Mouse (Mus musculus): ENCODE data around the gene Gm5269. TPM values are rescaled to one million over a fixed set of nuclear protein-coding genes. Genes with fewer than 3 reads are reported as not detected.
A peak's percentile ranks its signal among the peaks of the same experiment; 100 is the strongest.

Gm5269 gene
- total RNA-seq (2021), result not detected
- long read RNA-seq, result 0 reads

- DNase-seq (ENCODE audit: low spot score in 2 of 2), result no peak
Observed at GRCm38 (mm10) chr1:45890173-45890572, at the start of gene Gm5269. Gene Gm5269, minus strand, starts transcription at chr1:45890273.

GRCm38 (mm10) chr1:45931127-45931526 is 41.1 kb upstream of the Gm5269 start:
- no peak for DNase-seq (ENCODE audit: low spot score in 2 of 2)

- no peak for DNase-seq (ENCODE audit: low spot score in 2 of 2)
Observed at GRCm38 (mm10) chr1:45926911-45927310, 36.8 kb upstream of the Gm5269 start.

GRCm38 (mm10) chr1:45926393-45926763 is 36.3 kb upstream of the Gm5269 start, which contains the start of gene Slc40a1:
Gene Slc40a1, minus strand, starts transcription at chr1:45926523.
- no peak for DNase-seq (ENCODE audit: low spot score in 2 of 2)

- DNase-seq (ENCODE audit: low spot score in 2 of 2), result peak; percentile 49 to 71
Observed at GRCm38 (mm10) chr1:45925500-45926392, 35.7 kb upstream of the Gm5269 start.

- no peak for DNase-seq (ENCODE audit: low spot score in 2 of 2)
Observed at GRCm38 (mm10) chr1:45925131-45925499, 35.0 kb upstream of the Gm5269 start.

GRCm38 (mm10) chr1:45924516-45924915 is 34.4 kb upstream of the Gm5269 start:
- DNase-seq (ENCODE audit: low spot score in 2 of 2), result no peak

- no peak for DNase-seq (ENCODE audit: low spot score in 2 of 2)
Observed at GRCm38 (mm10) chr1:45923306-45923705, 33.2 kb upstream of the Gm5269 start.

GRCm38 (mm10) chr1:45920703-45921102 is 30.6 kb upstream of the Gm5269 start:
- no peak for DNase-seq (ENCODE audit: low spot score in 2 of 2)

GRCm38 (mm10) chr1:45919752-45920151 is 29.7 kb upstream of the Gm5269 start:
- DNase-seq (ENCODE audit: low spot score in 2 of 2), result no peak

GRCm38 (mm10) chr1:45917136-45917803 is 27.2 kb upstream of the Gm5269 start:
- no peak for DNase-seq (ENCODE audit: low spot score in 2 of 2)

- no peak for DNase-seq (ENCODE audit: low spot score in 2 of 2)
Observed at GRCm38 (mm10) chr1:45916174-45916573, 26.1 kb upstream of the Gm5269 start.

GRCm38 (mm10) chr1:45914236-45914635 is 24.2 kb upstream of the Gm5269 start:
- no peak for DNase-seq (ENCODE audit: low spot score in 2 of 2)

- DNase-seq (ENCODE audit: low spot score in 2 of 2), result no peak
Observed at GRCm38 (mm10) chr1:45905107-45905821, 15.2 kb upstream of the Gm5269 start.

GRCm38 (mm10) chr1:45904161-45904560 is 14.1 kb upstream of the Gm5269 start:
- no peak for DNase-seq (ENCODE audit: low spot score in 2 of 2)

- no peak for DNase-seq (ENCODE audit: low spot score in 2 of 2)
Observed at GRCm38 (mm10) chr1:45898044-45898443, 8.0 kb upstream of the Gm5269 start.

- DNase-seq (ENCODE audit: low spot score in 2 of 2), result no peak
Observed at GRCm38 (mm10) chr1:45894168-45894912, 4.3 kb upstream of the Gm5269 start.

GRCm38 (mm10) chr1:45891986-45892385 is 1.9 kb upstream of the Gm5269 start:
- no peak for DNase-seq (ENCODE audit: low spot score in 2 of 2)

GRCm38 (mm10) chr1:45886800-45887199 is 3.3 kb downstream of the Gm5269 start:
- DNase-seq (ENCODE audit: low spot score in 2 of 2), result no peak

GRCm38 (mm10) chr1:45883378-45883777 is 6.7 kb downstream of the Gm5269 start:
- DNase-seq (ENCODE audit: low spot score in 2 of 2), result no peak

- no peak for DNase-seq (ENCODE audit: low spot score in 2 of 2)
Observed at GRCm38 (mm10) chr1:45882076-45882475, 8.0 kb downstream of the Gm5269 start.
